Mouse (Mus musculus): ENCODE measurements around the gene Ceacam20. TPM values are rescaled to one million over a fixed set of nuclear protein-coding genes. Genes with fewer than 3 reads are reported as not detected.
"Not testable (repeated sequence)": the region's sequence is repeated elsewhere in the genome, so short reads cannot be mapped to it uniquely, and the experiment has no call there.

Ceacam20 gene
- 84.7 and 173 TPM in 2 replicates for polyA plus RNA-seq (2012; rRNA removed)

DNA sequence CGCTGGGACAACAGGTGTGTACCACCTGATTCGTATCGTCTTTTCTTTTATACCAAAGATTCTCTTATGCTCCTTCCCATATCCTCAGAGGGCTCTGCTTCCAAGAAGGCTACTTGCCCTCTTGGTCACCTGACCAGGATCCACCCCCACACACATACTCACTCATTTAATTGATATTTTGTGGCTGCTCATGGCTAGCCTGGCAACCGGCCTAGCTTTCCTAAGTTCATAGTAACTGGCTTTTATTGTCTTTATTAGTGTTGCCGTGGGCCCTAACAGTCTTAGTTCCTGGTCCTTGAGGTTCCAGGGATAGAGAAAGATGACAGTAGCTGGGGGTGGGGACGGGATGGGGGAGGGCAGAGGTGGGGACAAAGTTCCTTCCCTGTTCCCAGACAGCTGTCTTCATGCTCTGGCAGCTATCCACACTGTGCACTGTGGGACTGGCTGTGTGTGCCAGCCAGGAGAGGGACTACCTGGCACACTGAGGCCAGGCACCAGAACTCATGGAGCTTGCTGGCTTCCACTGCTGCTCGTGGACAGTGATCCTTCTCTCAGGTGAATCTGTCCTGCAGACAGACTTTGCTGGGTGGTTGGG is at the start of gene Ceacam20:
Gene Ceacam20 (plus strand): TSS at position 428 of the 595 bp plus-strand sequence.
- no peak for DNase-seq (ENCODE audit: low read depth, low spot score)
- 38% methylated on average over 7 of the region's 7 CpGs for WGBS

DNA sequence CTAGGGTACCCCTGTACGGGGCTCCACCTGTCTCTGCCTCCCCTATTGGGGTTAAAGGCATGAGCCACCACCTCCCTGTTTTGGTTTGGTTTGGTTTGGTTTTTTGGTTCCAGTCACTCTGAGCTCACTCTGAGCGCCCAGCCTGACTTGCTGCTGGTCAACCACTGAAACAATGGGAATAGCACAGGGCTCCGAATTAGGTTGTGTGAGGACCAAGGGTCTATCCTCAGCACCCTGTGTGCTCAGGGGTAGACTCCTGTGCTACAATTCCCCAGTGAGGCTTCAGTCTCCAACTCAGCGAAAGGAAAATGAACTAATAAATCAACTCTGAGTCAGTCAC is 45.1 kb upstream of the Ceacam20 start:
- DNase-seq (ENCODE audit: low read depth, low spot score): no peak
- WGBS: 20% methylated on average over 4 of the region's 4 CpGs

DNA sequence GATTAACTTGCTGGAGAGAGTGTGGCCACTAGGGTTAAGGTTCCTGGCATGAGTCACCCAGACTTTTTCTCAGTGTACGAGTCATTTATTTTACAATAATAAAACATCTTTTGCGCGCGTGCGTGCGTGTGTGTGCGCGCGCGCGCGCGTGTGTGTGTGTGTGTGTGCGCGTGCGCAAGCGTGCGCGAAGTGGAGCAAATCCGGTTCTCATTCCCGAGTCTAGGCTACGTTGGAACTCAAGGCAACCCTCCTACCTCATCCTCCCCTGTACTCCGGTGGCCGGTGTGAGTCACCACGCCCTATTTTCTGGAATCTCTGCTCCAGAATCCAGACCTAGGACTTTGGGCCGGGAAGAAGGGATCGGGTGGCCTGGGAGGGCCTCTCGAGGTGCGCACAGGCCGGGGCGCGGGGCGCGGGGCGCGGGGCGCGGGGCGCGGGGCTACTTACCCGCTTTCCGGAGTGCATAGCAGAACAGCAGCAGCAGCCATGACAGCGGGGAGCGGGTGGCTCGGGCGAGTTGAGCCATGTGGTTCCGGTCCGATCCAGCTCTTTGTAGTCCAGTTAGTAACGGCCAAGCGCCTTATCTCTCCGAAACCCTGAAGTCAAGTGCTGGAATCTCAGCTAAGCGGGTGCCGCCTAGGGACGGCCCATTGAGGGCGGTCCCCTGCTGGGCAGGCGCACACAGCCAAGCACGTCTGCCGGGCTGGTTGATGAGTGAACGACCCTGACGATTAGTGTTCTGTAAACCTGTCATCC is 44.5 kb upstream of the Ceacam20 start, which contains the start of gene Pvr:
Gene Pvr (minus strand): TSS at position 655 of the 756 bp plus-strand sequence.
- under 1% methylated on average over 60 of the region's 60 CpGs for WGBS
- DNase-seq (ENCODE audit: low read depth, low spot score): no peak

DNA sequence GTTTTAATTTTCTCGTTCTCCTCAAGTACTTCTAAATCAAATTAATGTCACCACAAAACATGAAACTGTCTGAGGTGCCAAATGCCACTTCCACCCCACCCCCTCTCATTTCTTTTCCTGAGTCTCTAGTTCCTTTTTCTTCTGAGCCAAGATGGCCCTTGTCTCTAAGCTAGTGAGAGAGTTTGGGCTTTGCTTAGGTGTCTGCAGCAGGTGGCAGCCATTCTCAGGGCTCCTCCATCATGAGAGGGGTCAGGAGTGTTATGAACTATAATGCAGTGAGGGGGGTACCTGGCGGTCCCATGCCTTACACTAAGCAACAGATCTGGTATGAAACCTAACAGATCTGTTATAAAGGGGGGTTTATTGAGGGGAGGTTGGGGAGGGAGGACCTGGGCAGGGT is 41.9 kb upstream of the Ceacam20 start:
- 63% methylated on average over 2 of the region's 2 CpGs for WGBS
- no peak for DNase-seq (ENCODE audit: low read depth, low spot score)

DNA sequence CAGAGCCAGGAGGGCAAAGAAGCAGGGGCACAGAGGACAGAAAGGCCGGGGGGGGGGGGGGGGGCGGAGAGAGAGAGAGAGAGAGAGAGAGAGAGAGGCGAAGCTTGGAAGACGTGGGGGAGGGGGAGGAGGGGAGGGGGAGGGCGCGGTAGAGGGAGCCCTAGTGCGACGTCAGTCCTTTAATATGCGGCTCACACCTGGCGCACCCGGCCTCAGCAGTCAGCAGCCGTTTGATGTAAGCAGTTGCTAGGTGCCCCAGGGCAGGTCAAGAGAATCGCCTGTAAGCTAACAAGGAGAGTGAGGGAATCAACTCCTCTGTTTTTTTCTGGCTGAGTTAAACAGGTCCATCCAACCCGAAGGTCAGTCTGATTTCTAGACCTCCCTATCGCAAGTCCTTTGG is 41.4 kb upstream of the Ceacam20 start:
- 20% methylated on average over 12 of the region's 15 CpGs for WGBS

DNA sequence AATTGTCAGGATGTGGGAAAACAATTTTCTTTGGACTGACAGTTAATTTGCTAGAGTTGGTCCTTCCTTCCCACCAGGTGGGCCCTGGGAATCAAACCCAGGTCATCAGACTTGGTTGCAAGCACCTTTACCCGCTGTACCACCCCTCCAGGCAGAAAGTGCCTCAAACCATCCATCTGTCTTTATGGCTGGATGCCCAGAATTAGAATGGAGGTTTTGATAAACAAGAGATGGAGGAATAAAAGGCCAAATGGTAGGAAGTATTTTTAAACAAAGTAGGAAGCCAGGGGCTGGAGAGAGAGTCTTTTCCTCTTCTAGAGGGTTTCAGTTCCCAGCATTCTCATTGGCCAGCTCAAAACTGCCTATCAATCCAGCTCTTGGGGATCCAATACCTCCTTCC is 39.8 kb upstream of the Ceacam20 start:
- no peak for DNase-seq (ENCODE audit: low read depth, low spot score)
- 73% methylated on average over 1 of the region's 1 CpGs for WGBS

More for the DNA sequence above, 41.4 kb upstream of the Ceacam20 start:
- no peak for DNase-seq (ENCODE audit: low read depth, low spot score)

DNA sequence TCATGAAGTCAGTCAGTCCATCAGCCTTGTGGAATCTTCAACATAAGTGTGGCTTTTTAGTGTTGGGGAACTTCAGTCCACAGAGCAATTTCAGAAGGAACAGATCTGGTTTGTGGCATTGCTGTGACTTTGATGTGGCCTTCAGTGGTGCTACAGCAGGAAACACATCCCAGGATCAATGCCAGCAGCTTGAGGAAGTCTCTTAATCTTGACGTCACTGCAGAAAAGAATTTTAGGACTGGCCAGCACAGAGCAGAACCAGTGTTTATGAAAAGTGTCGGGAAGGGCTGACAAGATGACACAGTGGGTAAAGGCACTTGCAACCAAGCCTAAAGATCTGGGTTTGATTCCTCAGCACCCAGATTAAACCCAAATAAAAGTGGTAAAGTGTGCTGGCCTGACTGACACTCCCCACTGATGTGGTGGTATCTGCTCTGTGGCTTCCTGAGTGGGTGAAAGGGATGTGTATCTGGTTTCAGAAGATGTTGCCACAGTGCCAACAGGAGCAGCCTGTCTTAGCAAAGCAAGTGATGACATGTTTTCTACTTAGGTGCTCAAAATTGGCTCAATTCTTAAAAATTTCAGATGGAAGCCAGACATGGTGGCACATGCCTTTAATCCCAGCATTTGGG is 38.2 kb upstream of the Ceacam20 start:
- no peak for DNase-seq (ENCODE audit: low read depth, low spot score)
- 39% methylated on average over 2 of the region's 2 CpGs for WGBS

DNA sequence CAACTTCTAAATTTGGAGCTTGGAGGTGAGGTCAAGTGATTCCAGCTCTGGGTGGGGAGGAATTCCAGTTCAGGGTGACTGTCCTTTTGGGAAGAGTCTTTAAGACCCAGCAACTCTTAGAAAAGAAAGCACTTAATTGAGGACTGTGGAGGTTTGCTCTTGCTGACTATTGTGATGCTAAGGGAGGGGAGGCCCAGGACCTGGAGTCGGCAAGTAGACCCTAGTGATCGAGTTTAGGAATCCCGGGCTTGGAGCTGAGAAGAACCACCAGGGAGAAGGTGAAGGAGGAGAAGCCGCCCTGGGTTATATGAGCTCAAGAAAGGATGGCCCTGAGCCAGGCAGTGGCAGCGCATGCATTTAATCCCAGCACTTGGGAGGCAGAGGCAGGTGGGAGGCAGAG is 36.7 kb upstream of the Ceacam20 start:
- DNase-seq (ENCODE audit: low read depth, low spot score): no peak
- WGBS: 76% methylated on average over 5 of the region's 5 CpGs

DNA sequence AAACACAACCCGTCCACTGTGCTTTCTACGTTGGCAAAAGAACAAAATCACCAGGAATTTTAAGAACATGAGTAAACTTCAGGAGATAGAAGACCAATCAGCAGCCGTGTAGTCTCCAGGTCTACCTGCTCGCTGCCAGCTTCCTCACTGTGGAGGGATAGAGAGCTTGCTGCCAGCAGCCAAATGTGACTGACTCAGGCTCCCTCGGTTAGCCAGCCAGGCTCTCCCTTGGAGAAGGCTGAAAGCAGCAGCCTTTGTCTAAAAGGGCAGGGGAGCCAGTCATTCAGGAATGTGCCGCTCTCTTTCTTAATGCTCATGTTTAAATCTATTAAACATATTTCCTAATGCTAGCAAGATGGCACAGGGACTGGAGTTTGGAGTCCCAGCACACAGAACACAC is 34.7 kb upstream of the Ceacam20 start:
- WGBS: 65% methylated on average over 6 of the region's 6 CpGs
- DNase-seq (ENCODE audit: low read depth, low spot score): not testable (repeated sequence)

DNA sequence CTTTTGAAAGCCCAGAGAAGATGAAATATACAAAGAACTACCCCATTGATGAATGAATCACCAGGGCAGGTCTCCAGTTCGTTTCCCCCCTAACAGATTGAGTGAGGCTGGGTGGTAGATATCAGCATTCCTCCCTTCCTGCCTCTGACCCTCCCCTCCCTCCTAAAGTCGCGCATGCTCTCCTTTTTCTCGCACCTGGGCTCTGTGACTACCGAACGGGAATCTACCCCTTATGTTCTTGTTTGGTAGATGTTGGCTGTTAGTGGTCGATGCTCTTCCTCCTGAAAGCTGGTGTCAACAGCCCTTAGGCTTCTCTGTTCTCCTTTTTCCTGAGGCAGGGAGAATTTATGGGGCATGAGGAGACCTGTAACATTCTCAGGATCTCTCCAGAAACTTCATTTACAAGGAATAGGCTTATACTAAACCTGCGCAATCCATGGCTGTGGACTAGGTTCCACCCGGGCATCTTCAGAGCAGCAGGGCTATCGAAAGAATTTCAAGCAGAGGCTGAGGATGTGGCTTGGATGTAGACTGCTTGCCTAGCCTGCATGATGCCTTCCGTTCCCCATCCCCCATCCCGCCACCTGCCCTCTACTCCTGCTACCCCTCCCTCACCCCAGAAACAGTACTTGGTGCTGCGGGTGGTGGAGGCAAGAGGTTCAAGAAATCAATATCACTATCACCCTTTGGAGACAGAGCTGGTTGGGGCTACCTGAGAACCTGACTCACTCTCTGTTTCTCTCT is 32.9 kb upstream of the Ceacam20 start:
- WGBS: 28% methylated on average over 13 of the region's 13 CpGs

DNA sequence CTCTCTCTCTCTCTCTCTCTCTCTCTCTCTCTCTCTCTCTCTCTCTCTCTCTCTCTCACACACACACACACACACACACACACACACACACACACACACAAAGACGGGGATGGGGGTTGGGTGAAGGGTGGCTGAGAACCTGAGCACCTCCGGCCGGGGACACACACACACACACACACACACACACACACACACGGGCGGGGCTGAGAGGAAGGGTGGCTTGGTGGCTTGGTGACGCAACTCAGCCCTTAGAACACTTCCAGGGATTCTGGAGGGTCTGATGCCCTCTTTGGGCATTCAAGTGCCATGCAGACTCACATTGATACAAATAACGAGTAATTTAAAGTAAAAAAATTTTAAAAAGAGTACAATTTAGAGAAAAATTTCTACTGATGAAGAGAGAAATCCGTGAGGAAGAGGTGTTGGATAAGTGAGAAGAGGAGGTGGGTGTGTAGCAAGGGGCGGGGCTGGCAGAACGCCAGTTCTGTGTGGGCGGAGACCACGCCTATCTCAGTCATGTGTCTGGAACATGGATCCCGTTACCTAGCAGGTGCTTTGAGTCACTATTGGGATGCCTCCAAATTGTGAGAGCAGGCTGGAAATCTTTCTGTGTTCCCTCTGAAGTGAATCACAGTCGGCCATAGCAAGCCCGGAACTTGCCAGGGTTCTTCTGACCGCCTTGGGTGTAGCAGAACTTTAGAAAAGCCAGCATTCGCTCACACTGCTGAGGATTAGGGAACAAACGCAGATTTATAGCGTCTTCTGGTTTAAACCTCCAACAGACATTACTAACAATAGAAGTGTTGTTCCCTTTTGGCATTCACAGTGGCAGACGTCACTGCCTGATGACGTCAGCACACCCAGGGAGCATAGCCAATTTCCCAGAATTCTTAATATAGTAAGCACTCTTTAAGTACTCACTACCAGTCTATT is 32.1 kb upstream of the Ceacam20 start:
- 3% methylated on average over 21 of the region's 21 CpGs for WGBS
- no peak for DNase-seq (ENCODE audit: low read depth, low spot score)

More for the DNA sequence above, 32.9 kb upstream of the Ceacam20 start:
- no peak for DNase-seq (ENCODE audit: low read depth, low spot score)

DNA sequence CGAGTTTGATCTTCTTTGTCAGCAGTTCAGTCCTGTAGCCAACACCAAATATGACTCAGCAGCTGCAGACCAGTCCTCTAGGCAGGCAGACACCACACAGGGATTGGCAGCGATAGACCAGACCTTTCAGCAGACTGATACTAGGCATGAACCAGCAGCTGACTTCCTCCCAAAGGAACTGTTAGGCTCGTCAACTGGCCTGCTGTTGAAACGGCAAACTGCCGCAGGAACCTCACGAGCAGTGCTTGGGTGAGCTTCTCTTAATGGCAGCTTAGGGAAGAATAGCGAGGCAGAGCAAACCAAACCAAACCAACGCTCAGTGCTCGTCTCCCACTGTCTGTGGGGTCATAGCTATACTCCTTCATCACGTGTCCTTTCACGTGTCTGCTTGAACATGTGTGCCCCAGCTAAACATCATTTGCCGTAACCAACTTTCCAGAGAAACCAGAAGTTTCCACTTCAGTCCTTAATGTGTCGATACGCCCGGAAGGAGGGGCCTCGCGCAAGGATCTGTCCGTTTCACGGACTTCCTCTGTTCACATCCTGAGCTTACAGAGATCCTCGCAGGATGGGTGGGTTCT is 30.0 kb upstream of the Ceacam20 start:
- 64% methylated on average over 20 of the region's 20 CpGs for WGBS
- no peak for DNase-seq (ENCODE audit: low read depth, low spot score)

DNA sequence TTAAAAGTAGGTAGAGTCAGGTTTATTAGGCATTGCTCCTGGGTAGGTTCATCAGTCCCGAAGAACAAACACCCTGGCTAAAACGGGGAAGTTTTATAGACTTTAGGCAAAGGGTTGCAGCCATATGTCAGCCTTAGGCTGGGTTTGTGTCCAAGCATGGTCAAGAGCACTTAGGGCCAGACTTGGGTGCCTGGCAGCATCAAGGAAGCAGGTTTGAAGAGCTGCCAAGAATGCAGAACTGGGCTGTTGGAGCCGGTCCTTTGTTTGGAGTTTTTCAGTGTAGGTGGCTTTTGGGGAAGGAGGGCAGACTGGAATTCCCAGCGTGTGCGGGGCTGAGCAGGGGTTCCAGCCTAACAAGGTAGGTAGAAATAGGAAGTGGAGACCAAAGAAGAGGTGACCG is 29.3 kb upstream of the Ceacam20 start:
- no peak for DNase-seq (ENCODE audit: low read depth, low spot score)
- WGBS: 35% methylated on average over 6 of the region's 6 CpGs

DNA sequence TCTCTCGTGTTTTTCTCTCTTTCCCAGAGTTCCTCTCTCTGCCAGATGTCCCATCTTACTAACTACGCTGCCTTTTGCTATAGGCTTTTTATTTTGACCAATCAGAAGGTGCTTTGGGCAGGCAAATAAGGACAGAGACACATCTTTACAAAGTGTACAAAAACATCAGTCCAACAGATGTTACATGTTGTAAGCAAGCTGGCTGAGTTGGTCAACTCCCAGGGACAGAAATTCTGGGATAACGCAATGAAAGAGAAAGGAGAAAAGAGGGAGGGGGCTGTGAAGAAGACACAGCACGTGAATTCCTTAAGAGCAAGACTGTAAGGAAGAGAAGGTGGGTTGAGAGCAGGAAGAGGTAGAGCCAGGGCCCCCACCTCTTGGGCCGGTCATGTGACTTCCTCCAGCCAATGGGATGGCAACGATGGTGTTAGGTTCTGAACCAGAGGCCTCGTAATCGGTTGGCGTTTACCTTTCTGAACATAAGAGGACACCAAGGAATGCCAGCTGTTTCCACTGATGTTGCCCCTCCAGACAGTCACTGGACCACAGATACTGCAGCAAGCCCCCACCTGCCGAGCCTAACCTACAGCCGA is 27.9 kb upstream of the Ceacam20 start:
- WGBS: 77% methylated on average over 11 of the region's 11 CpGs
- no peak for DNase-seq (ENCODE audit: low read depth, low spot score)

DNA sequence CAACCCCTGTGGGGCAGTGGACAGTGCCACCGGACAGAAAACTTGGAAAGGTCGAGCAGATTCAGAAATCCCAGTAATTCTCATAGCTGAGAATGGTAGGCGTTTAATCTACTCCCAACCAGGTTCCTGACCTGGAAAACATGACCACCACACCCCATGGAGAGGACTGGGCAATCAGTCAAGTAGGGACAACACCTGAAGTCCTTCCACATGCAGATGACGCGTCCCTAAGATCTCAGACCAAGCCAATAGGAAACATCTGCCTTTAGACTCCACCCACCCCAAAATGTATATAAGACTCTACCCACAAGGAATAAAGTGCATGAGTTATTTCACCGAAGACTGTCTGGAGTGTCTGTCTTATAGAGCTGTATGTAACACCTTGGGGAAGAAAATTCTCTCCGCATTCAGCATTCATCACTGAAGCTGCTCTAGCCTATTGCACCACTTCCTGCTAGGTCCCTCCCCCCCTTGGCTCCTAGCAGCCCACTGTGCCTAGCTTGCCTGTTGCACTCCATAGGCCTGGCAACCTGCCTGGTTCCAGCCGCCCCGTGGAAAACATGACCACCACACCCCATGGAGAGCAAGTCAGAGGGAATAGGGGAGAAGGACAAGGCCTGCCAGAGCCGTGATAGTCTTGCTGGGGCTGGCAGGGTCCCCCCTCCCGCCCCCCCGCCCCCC is 25.5 kb upstream of the Ceacam20 start:
- WGBS: 36% methylated on average over 10 of the region's 12 CpGs
- DNase-seq (ENCODE audit: low read depth, low spot score): no peak

DNA sequence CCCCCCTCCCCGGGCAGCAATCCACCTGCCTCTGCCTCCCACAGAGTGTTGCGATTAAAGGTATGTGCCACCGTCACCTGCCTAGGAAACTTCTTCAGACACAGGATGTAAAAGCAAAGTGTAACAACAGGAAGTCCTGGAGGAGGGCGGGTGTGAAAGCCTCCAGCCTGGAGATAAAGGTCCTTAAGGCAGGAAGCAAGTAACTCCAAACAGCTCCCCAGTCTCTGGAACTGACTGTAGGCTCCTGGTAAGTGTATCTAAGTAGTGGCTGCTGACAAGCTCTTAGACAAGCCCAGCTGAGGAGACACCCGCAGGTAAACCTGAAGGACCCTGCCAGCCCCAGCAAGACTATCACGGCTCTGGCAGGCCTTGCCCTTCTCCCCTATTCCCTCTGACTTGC is 25.0 kb upstream of the Ceacam20 start:
- WGBS: 6% methylated on average over 5 of the region's 6 CpGs
- DNase-seq (ENCODE audit: low read depth, low spot score): no peak

DNA sequence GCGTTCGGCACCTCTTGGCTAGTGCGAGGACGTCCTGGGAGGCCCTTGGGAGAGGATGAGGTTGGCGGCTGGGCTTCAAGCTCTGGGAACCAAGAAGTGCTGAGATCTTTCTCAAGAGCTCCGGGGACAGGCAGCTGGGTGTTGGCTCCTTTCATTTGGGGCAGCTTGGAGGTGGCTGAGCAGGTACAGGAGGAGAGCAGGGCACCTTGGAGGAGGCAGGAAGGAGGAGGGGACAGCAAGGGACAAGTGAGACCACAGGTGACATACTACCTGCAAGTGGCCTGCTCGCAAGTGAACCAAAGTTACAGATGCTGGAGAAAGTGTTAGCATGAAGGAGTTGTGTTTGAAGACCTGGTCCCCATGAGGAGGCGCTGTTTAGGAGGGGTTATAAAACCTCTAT is 20.5 kb upstream of the Ceacam20 start:
- no peak for DNase-seq (ENCODE audit: low read depth, low spot score)
- WGBS: 94% methylated on average over 8 of the region's 8 CpGs

DNA sequence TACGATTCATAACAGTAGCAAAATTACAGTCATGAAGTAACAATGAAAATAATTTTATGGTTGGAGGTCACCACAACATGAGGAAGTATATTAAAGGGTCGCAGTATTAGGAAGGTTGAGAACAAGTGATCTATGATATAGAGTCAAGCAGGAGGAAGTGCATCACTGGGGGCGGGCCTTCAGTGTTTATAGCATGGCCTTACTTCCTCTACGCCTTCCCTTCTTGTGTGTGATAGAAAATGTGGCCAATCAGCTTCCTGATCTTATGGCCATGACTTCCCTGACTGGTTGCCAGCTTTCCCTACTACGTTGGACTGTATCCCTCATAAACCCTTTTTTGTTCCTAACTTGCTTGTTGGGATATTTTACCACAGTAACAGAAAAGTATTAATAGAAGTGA is 20.0 kb upstream of the Ceacam20 start:
- DNase-seq (ENCODE audit: low read depth, low spot score): no peak
- 73% methylated on average over 5 of the region's 5 CpGs for WGBS

Measured in large intestine, adult 2 months (tissue).